Mouse (Mus musculus) kidney, adult 2 months (tissue): ENCODE measurements at regions not wholly inside any gene's neighbourhood (a gene's known extent, or its start where the extent isn't known, plus 50 kb on each side); places are given as distances from the start of the nearest gene placed in this dataset.

ENCODE experiments used
- CTCF ChIP-seq: fragments of 200-500 bp; conservative IDR thresholded peaks from 2 replicates; pipeline ENCODE4 v1.5.1; 2011; ENCODE audit warnings: low read depth, mild to moderate bottlenecking, control low read depth, low read length, moderate library complexity, mixed read lengths; ENCODE audit not compliant: insufficient read depth, insufficient read length
- POLR2A ChIP-seq: fragments of 200-500 bp; IDR thresholded peaks from one replicate; pipeline ENCODE4 v1.6.1; 2011; ENCODE audit warnings: low read depth, low read length, control low read depth

DNA sequence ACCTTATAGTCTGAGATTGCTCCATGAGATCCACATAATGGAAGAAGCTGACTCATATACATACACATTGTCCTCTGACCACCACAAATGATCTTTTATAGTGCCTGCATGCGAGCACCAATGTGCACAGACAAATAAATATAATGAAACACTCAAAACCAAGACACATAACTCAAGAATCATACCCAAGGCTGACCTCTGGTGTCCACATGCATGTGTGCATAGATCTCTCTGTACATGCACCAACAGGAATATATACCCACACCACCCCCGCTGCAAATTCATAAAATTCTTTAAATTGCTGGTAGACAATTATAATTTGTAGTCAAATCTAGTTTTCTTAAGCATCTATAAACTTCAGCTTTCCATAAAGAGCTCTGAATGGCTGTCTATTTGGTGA is 1211.9 kb downstream of the Agbl1 start:
- no peak for TF ChIP-seq POLR2A
- TF ChIP-seq CTCF = no peak
